Mouse (Mus musculus): Measurements from ENCODE around the gene Kdr.

Gene Kdr

DNA sequence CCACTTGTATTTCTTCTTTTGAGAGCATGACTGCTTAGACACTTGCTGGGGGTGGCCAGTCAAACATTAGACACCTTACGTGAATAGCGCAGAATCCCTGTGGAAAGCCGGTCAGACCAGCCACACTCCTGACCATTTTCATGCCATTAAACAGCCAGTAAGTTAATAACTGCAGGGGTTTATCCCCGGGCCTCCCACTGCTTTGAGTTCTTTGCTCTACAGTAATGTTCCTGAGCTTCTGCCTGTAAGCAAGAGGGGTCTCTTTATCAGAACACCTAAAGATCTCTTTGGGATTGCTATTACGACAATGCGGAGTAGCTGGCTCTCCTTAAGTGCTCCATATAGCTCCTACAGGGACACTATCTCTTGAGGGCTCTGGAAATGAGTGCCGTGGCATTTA is 58.7 kb downstream of the Kdr start:
- DNase-seq (ENCODE audit: low read depth): no peak

DNA sequence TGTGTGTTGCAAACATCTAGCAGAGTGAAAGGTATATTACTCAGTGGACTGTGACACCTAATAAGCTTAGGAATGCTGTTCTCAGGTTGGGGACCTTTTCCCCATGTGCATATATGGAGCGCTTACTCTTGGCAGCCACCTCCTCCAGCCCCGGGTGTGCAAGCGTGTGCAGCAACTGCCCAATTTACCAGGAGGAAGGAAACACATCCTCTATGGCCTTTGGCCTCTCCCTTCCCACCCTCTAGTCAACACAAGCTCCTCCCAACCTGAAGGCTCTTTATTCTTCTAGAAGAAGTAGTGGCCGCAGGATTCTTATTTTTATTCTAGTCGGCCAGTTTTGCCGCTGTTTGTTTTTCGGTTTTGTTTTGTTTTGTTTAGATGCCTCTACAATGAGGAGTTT is 60.1 kb downstream of the Kdr start:
- DNase-seq (ENCODE audit: low read depth): no peak

DNA sequence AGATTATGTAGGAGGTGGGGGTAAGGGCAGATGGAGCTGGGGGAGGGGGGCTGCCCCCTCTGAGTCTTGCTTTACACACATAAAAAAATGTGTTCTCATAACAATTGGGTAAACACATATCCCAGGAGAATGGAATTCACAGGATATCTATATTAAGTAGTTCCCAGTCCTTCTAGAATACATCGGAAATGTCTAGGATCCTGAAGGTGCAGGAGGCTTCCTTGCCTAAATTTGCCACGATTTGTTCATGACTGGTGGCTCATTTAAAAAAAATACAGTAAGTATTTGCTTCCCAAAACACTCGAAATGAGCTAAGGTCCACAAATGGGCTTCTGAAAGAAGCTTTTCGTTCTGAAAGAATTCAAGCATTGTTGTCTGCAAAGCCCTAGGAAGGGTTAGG is 61.0 kb downstream of the Kdr start:
- no peak for DNase-seq (ENCODE audit: low read depth)

DNA sequence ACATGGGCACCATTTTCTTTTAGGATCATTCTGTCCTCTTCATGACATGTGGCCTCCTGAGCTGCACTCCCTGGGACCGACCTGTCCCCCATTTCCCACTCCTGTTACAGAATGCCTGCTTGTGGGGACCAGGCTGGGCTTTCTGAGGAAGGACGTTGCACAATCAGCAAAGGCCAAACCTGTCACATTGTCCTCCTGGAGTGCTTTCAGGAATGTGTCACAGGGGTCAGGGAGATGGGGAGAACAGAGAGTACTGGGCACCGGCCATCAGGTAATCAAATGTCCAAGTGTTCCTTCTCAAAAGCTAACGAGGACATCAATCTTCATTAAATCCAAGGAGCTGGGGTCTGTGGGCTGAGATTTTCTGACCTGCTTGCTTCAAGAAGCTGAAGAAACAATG is 72.2 kb downstream of the Kdr start:
- no peak for DNase-seq (ENCODE audit: low read depth)

DNA sequence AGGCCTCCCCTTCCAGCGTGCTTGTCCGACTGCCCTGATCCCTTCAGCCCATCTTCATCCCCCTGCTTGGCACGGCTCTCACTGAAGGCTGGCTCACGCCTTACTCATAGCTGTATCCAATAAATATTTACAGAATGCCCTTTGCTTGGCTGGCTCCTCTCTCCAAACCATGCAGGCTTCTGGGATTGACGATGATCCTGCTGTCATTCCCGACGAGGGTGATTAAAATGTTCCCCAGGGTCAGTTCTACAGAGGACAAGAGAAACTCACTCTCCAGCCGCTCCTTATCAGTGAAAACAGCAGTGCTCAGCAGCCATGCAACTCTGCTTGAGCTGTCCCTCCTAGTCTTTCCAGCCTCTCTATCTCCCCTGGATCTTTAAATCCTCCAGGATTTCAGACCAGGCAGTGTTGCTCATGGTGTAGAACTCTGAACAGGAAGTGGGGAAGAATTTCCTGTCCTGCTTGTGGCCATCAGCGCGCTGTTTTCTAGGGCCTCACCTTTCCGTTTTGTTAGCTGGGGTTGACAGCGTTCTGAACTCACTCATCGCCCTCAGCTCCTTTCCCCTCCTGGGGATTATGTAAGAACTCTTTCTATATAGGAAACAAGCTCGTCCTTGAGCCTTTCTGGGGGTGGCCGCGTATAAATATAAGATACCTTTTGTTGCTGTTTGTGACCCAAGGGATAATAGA is 77.9 kb downstream of the Kdr start:
- no peak for DNase-seq (ENCODE audit: low read depth)

DNA sequence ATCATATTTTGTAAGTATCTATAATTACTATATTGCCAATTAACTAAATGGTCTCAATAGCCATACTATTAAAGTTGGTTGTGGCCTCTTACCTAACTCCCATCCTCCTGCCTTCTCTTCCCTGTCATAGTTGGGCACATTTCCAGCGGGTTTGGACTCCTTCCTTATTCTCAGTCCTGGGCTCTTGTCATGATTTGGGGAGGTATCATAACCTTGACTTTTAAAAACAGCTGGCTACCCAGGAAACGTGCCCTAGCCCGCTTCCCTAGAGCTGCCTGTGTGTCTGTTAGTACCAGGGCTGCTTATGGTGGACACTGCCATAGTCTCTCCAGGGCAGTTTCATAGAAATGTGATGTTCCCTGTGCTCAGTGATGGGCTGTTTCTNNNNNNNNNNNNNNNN is 82.9 kb downstream of the Kdr start:
- DNase-seq (ENCODE audit: low read depth): no peak

DNA sequence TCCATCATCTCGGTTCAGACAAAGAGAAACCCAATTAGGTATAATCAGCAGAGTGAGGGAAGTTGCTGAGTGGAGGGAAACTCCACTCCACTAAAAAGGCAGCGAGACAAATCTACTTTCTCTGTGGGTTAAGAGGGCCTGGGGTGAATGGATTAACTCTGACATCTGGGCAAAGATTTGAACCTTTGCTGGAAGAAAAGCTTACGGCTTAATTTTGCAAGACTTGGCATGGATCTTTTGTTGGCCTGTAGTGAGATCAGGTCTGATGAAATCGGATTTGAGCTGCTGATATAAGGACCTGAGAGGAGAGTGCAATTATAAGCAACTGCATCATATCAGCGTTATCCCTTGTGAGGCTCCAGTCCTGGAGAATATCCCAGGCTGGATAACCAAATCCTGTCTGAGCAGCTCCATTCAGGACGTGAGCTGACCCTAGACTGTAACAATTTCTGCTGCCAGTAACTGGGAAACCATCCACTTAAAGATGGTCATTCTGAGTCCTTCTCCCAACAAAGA is 85.2 kb downstream of the Kdr start:
- no peak for DNase-seq (ENCODE audit: low read depth)

Data from 416B (cell line).